Mouse (Mus musculus) lung, postnatal 0 days (tissue): Measurements from ENCODE around the gene Sec13. TPM values are rescaled to one million over a fixed set of nuclear protein-coding genes. Genes with fewer than 3 reads are reported as not detected.

ENCODE experiments used
- ATAC-seq: fragments of 200-750 bp; cut with Nextera tagmentation; 2 replicates; pipeline ENCODE4 v1.8.0; 2017; ENCODE audit warnings: moderate library complexity
- DNase-seq: peaks from one replicate; pipeline ENCODE4 v3.0.0-alpha.2; 2016; ENCODE audit warnings: low spot score
- H3K27ac ChIP-seq: fragments of 300-500 bp; sonication (generic); 2 replicates; pipeline ENCODE4 v1.5.1; 2014; ENCODE audit warnings: antibody characterized with exemption, mild to moderate bottlenecking, low read length, mixed read lengths
- H3K27me3 ChIP-seq: fragments of 300-500 bp; sonication (generic); replicated peaks from 2 replicates; pipeline ENCODE4 v1.6.1; 2014; ENCODE audit warnings: low read length, mixed read lengths; ENCODE audit not compliant: insufficient read depth
- H3K36me3 ChIP-seq: fragments of 300-500 bp; sonication (generic); 2 replicates; pipeline ENCODE4 v1.6.1; 2014; ENCODE audit warnings: low read length, mixed read lengths; ENCODE audit not compliant: insufficient read depth
- H3K4me1 ChIP-seq: fragments of 300-500 bp; sonication (generic); 2 replicates; pipeline ENCODE4 v1.6.1; 2014; ENCODE audit warnings: antibody characterized with exemption, low read depth, low read length, mixed read lengths; ENCODE audit not compliant: insufficient read depth
- H3K4me2 ChIP-seq: fragments of 300-500 bp; sonication (generic); replicated peaks from 2 replicates; pipeline ENCODE4 v1.6.1; 2014; ENCODE audit warnings: low read depth, mild to moderate bottlenecking, low read length, moderate library complexity, mixed read lengths
- H3K4me3 ChIP-seq: fragments of 300-500 bp; sonication (generic); 2 replicates; pipeline ENCODE4 v1.5.1; 2014; ENCODE audit warnings: low read depth, low read length
- H3K9ac ChIP-seq: fragments of 300-500 bp; sonication (generic); replicated peaks from 2 replicates; pipeline ENCODE4 v1.6.1; 2014; ENCODE audit warnings: low read depth, mild to moderate bottlenecking
- H3K9me3 ChIP-seq: fragments of 300-500 bp; sonication (generic); 2 replicates; pipeline ENCODE4 v1.6.1; 2016; ENCODE audit warnings: low read length, mixed read lengths
- CTCF ChIP-seq: IDR thresholded peaks from 2 replicates; pipeline ENCODE4 v1.5.1; 2016; ENCODE audit warnings: antibody characterized with exemption, mild to moderate bottlenecking
- EP300 ChIP-seq: IDR thresholded peaks from 2 replicates; pipeline ENCODE4 v1.6.1; 2016; ENCODE audit warnings: antibody characterized with exemption, mild to moderate bottlenecking, control low read depth
- WGBS: fragments of 180-500 bp; shearing (Covaris S2); extraction: QIAGEN DNeasy Blood & Tissue Kit; methylation state at CpG from one replicate; pipeline ENCODE4 v1.1.7; 2014; 5-methylcytosine and 5-hydroxymethylcytosine counted together
- polyA plus RNA-seq: library from polyadenylated mRNA; unstranded; fragments of >200 nt; fragmentation: Nextera tagmentation; extraction: Ambion mirVana; gene quantifications from 2 replicates; pipeline ENCODE4 v1.2.1, GENCODE M21; 2015

Gene Sec13
- polyA plus RNA-seq, 1 experiment from 2014 or later: 178 TPM

- ATAC-seq: peak; percentile 97
These were observed 43.8 kb downstream of the Sec13 start, which contains the start of gene Tatdn2 for GRCm38 (mm10) chr6:113696582-113697221. Gene Tatdn2, plus strand, starts transcription at chr6:113697050.

DNA sequence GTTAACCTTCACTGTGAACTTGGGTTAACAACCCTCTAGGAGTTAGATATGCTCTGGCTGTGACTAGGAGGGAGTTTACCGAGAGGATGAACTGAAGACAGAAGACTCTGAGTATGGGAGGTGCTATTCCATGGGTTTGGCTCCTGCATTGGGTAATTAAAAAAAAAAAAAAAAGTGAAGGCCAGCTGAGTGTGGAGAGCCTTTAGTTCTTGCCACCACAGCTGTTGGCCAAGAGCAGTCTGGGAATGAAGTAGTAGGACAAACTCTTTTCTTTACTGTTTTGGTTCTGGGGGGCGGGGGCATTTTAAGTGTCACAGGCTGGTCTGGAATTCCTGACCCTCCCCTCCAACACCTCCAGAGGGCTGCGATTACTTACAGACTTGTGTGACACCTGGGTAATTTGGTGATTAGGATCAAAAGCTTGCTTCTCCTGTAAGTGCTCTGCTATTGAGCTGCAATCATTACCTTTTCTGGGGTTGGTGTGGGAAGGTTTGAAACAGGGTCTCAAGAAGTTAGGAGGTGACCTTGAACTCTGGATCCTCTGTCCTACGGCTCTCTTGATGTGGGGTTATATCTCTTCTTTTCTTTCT lies 44.7 kb downstream of the Sec13 start:
- no peaks in the 10 kb centered on the region for H3K9me3 ChIP-seq
- 0 out of 2 replicates have a peak overlapping the region, but pooled peaks have one; percentile 83 for H3K4me3 ChIP-seq
- H3K4me1 ChIP-seq: peaks cover 10% of the 10 kb centered on the region; the same call in 1 of the 2 replicates
- DNase-seq: peak; percentile 71
- H3K9ac ChIP-seq: no peak overlapping the region
- no peaks in the 10 kb centered on the region for H3K36me3 ChIP-seq
- ATAC-seq: no peak
- peak overlapping the region; percentile 40 for H3K4me2 ChIP-seq
- no peaks in the 10 kb centered on the region for H3K27me3 ChIP-seq
- no peak for TF ChIP-seq CTCF
- TF ChIP-seq EP300: no peak
- WGBS: 44% methylated on average over 4 of the region's 4 CpGs
- peak overlapping the region; percentile 93 for H3K27ac ChIP-seq

More at GRCm38 (mm10) chr6:113696582-113697221, 43.8 kb downstream of the Sec13 start, which contains the start of gene Tatdn2:
- TF ChIP-seq CTCF (peak; percentile 48), EP300 (peak; percentile 69; the same call in 1 of the 2 replicates)
- DNase-seq: peak; percentile 100
- Histone ChIP-seq H3K27me3 (no peaks in the 10 kb centered on the region), H3K27ac (peak within 1 kb of the TSS; percentile 96), H3K4me3 (peak within 1 kb of the TSS; percentile 83), H3K4me2 (peak within 1 kb of the TSS; percentile 99), H3K4me1 (peaks cover 7% of the 10 kb centered on the region; the same call in 1 of the 2 replicates), H3K9me3 (no peaks in the 10 kb centered on the region), H3K9ac (peak within 1 kb of the TSS; percentile 82), H3K36me3 (no peaks in the 10 kb centered on the region)
- WGBS: 1% methylated on average over 54 of the region's 58 CpGs

DNA sequence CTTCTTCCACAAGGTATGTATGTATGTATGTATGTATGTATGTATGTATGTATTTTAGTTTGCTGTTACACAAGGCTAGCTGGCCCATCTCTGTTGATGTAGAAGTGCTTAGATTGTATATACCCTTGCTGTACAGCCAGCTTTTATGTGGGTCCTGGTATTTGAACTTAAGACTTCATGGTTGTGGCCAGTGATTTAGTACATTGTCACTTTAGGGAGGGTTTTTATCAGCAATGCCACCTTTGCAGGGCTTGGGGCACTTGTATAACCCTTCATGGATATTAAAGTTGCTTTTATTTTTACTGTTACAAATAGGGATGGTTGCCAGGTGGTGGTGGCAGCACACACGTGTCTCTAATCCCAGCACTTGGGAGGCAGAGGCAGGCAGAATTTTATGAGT lies 45.3 kb downstream of the Sec13 start:
- no peak overlapping the region for H3K4me2 ChIP-seq
- no peaks in the 10 kb centered on the region for H3K36me3 ChIP-seq
- WGBS: 84% methylated on average over 1 of the region's 1 CpGs
- no peak overlapping the region for H3K9ac ChIP-seq
- H3K4me1 ChIP-seq: peaks cover 16% of the 10 kb centered on the region; the same call in 1 of the 2 replicates
- no peak for DNase-seq
- H3K27ac ChIP-seq: peak overlapping the region; percentile 93; the same call in 1 of the 2 replicates
- H3K4me3 ChIP-seq: no peak overlapping the region
- TF ChIP-seq CTCF (no peak), EP300 (no peak)
- H3K27me3 ChIP-seq: no peaks in the 10 kb centered on the region
- H3K9me3 ChIP-seq: no peaks in the 10 kb centered on the region
- no peak for ATAC-seq

DNA sequence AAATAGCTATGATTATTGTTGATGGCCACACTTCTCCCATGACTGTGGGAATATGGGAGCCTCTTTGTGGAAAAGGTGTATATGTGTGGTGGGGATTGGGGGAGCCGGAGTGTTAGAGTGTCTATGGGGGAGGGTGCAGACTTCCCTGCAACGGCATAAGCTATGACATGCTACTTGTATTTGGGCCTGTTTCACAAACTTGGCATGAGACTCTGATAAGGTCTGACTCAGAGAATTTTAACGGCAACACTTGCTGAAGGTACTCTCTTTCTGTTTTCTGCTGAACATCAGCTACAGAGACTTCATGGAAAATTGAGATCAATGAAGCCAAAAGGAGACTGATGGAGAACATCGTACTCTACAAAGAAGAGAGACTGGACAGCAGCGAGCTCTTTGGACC lies 47.2 kb downstream of the Sec13 start:
- Histone ChIP-seq H3K27me3 (no peaks in the 10 kb centered on the region), H3K4me1 (peaks cover 21% of the 10 kb centered on the region; the same call in 1 of the 2 replicates), H3K4me2 (no peak overlapping the region), H3K27ac (no peak overlapping the region), H3K36me3 (no peaks in the 10 kb centered on the region), H3K4me3 (no peak overlapping the region), H3K9ac (no peak overlapping the region), H3K9me3 (no peaks in the 10 kb centered on the region)
- WGBS: 80% methylated on average over 5 of the region's 5 CpGs
- ATAC-seq (no peak), DNase-seq (no peak)
- no peak for TF ChIP-seq CTCF
- no peak for TF ChIP-seq EP300

GRCm38 (mm10) chr6:113692661-113693133 lies 47.8 kb downstream of the Sec13 start:
- no peaks in the 10 kb centered on the region for H3K27me3 ChIP-seq
- peaks cover 14% of the 10 kb centered on the region; the same call in 1 of the 2 replicates for H3K4me1 ChIP-seq
- H3K4me3 ChIP-seq: no peak overlapping the region
- WGBS: 73% methylated on average over 5 of the region's 5 CpGs
- no peak for DNase-seq
- H3K27ac ChIP-seq: no peak overlapping the region
- ATAC-seq: no peak
- no peak for TF ChIP-seq CTCF
- TF ChIP-seq EP300: no peak
- H3K9ac ChIP-seq: no peak overlapping the region
- no peak overlapping the region for H3K4me2 ChIP-seq
- no peaks in the 10 kb centered on the region for H3K36me3 ChIP-seq
- H3K9me3 ChIP-seq: no peaks in the 10 kb centered on the region

GRCm38 (mm10) chr6:113691084-113691462 lies 49.5 kb downstream of the Sec13 start:
- Histone ChIP-seq H3K9me3 (no peaks in the 10 kb centered on the region), H3K4me2 (peak overlapping the region; percentile 43), H3K36me3 (no peaks in the 10 kb centered on the region), H3K4me1 (peaks cover 14% of the 10 kb centered on the region; the same call in 1 of the 2 replicates), H3K27me3 (no peaks in the 10 kb centered on the region), H3K27ac (peak overlapping the region; percentile 92), H3K4me3 (no peak overlapping the region), H3K9ac (peak overlapping the region; percentile 38; the same call in 1 of the 2 replicates)
- WGBS: 61% methylated on average over 4 of the region's 4 CpGs
- no peak for ATAC-seq
- TF ChIP-seq EP300 (no peak), CTCF (no peak)
- no peak for DNase-seq
